Mouse (Mus musculus) heart, postnatal 10 days (tissue): Measurements from ENCODE around the gene Dgka. TPM values are rescaled to one million over a fixed set of nuclear protein-coding genes. Genes with fewer than 3 reads are reported as not detected.

Experiments used
- DNase-seq, 2 experiments: peaks; one replicate each; pipeline ENCODE4 v3.0.0; 2021
- intact Hi-C: fragments of 180-260 bp; cut with DNase I; formaldehyde crosslinking; loops from one replicate; pipeline ENCODE4 v1.15.1; 2025
- total RNA-seq, 2 experiments: library from RNA; stranded (reverse); gene quantifications; 2 replicates each; pipeline ENCODE4 v1.2.3; 2021

Gene Dgka
- total RNA-seq, 2 experiments from 2014 or later = 10.3 to 11.9 TPM

DNA sequence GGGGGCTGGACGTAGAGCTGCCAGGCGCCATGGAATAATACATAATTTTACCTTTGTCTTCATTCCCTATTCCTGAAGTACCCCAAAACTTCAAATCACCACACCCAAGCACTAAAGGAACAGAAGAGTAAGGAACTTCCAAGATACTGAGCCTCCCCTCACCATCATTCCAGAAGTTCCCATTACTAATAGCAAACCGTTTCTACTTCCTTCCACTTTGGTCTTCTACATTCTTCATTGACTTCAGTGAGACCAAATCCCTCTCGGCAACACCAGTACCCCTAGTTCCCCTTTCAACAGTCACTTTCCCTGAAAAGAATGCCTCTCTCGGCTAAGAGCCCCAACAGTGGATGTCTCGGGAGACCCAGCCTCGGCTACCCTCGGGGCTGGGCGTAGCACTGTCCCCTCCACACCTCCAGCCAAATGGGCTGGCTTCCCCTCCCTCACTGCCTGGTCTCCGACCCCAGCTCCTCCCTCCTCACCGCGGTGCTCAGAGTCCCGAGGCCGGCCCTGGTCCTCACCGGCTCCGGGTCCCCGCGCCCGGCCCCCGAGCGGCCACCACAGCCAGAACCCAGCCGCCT is 49.2 kb downstream of the Dgka start:
- intact Hi-C loops = no loop called here
- DNase-seq = no peak

DNA sequence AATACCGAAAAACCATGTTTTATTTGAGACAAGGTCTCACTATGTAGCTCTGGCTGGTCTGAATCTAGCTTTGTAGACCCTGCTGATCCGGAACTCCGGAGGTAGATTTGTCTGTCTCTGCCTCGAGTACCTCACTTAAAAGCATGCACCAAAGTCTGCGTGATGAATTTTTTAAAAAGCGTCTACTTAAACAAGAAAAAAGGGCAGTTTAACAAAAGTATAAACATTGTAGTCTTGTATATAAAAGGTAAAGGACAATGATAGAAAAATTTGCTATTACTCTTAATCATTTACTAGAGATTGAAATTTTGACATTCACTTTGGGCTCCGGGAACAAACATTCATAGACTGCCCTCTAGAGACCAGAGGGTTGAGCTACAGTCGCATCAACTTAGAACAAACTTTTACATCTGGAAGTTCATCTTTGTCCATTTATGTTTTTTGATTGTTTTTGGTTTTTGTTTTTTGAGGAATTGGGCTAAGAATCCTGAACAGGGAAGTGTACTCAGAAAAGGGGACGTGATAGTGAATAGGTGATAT is 70.1 kb downstream of the Dgka start:
- DNase-seq = peak; percentile 41 to 52
- intact Hi-C loops = loop anchor here (2.0 to 5.0 kb wide), 3 partner anchors 48 to 107 kb away; partner anchors contain the start of genes Pa2g4 and Rps26

- peak; percentile 84 to 88 for DNase-seq
- intact Hi-C loops = loop anchor here (2.0 to 5.0 kb wide), 3 partner anchors 47 to 107 kb away; partner anchors contain the start of genes Pa2g4 and Rps26
Observed at GRCm38 (mm10) chr10:128673763-128674468, 70.7 kb downstream of the Dgka start, which contains the start of gene Suox. TSS of gene Suox (minus strand) at chr10:128674073.

GRCm38 (mm10) chr10:128671148-128671547 is 73.5 kb downstream of the Dgka start:
- no peak for DNase-seq
- intact Hi-C loops = loop anchor here (5.0 kb wide), 2 partner anchors 59 to 104 kb away; partner anchors contain the start of gene Pa2g4

Other genes starting within 250 kb of the Dgka start
- gene Myl6b, start 246.2 kb downstream of the Dgka start, total RNA-seq = 1 to 10 TPM; 4.1 to 4.5 TPM
- 10 to 100 TPM; 28.5 to 29.9 TPM for gene Esyt1, start 219.0 kb downstream of the Dgka start, total RNA-seq
- 10 to 100 TPM in 1 of 2 experiments, 1 to 10 TPM in 1; 9.8 to 10.1 TPM for gene Zc3h10, start 197.1 kb downstream of the Dgka start, total RNA-seq
- 1,000 to 10,000 TPM; 2,064 to 2,152 TPM for gene Rpl41, start 195.6 kb downstream of the Dgka start, total RNA-seq
- 10 to 100 TPM; 60.0 to 64.4 TPM for gene Pa2g4, start 178.9 kb downstream of the Dgka start, total RNA-seq
- 1 to 10 TPM; 7.7 to 8.6 TPM for gene Erbb3, start 155.2 kb downstream of the Dgka start, total RNA-seq
- 100 to 1,000 TPM; 395 TPM for gene Rps26, start 118.1 kb downstream of the Dgka start, total RNA-seq
- 1 to 10 TPM; 1.8 to 2.0 TPM for gene Ikzf4, start 98.9 kb downstream of the Dgka start, total RNA-seq
- 10 to 100 TPM; 14.4 to 16.3 TPM for gene Suox, start 70.8 kb downstream of the Dgka start, total RNA-seq
- gene Rab5b, start 48.6 kb downstream of the Dgka start, total RNA-seq = 10 to 100 TPM; 74.3 to 78.1 TPM
- gene Pmel, start 40.7 kb downstream of the Dgka start, total RNA-seq = 1 to 10 TPM; 2.1 to 2.2 TPM
- 10 to 100 TPM; 30.6 to 36.4 TPM for gene Cdk2, start 39.8 kb downstream of the Dgka start, total RNA-seq
- gene Pym1, start 3.0 kb upstream of the Dgka start, total RNA-seq = 10 to 100 TPM; 14.5 to 18.4 TPM
- 1 to 10 TPM; 3.4 to 5.4 TPM for gene Mmp19, start 46.1 kb upstream of the Dgka start, total RNA-seq
- 10 to 100 TPM; 49.1 to 52.0 TPM for gene Dnajc14, start 59.2 kb upstream of the Dgka start, total RNA-seq
- gene Tmem198b, start 59.5 kb upstream of the Dgka start, total RNA-seq = 10 to 100 TPM; 12.7 to 13.3 TPM
- 10 to 100 TPM; 47.2 to 52.6 TPM for gene Sarnp, start 72.5 kb upstream of the Dgka start, total RNA-seq
- 1 to 10 TPM; 6.5 to 9.8 TPM for gene Ormdl2, start 76.8 kb upstream of the Dgka start, total RNA-seq
- gene Gdf11, start 146.9 kb upstream of the Dgka start, total RNA-seq = 1 to 10 TPM; 3.1 to 4.0 TPM
- 100 to 1,000 TPM; 203 to 239 TPM for gene Cd63, start 156.1 kb upstream of the Dgka start, total RNA-seq
- 1 to 10 TPM; 5.9 to 9.7 TPM for gene Rdh5, start 178.0 kb upstream of the Dgka start, total RNA-seq
- 100 to 1,000 TPM; 188 to 198 TPM for gene Bloc1s1, start 179.2 kb upstream of the Dgka start, total RNA-seq
- gene Itga7, start 189.0 kb upstream of the Dgka start, total RNA-seq = 100 to 1,000 TPM; 125 to 136 TPM
- not detected for gene Mettl7b, start 216.1 kb upstream of the Dgka start, total RNA-seq
- gene Olfr9, start 244.6 kb upstream of the Dgka start, total RNA-seq = not detected